Mouse (Mus musculus) liver, postnatal 0 days (tissue): ENCODE results near the gene Ate1. TPM values are rescaled to one million over a fixed set of nuclear protein-coding genes. Genes with fewer than 3 reads are reported as not detected.
"Not testable (repeated sequence)": the region's sequence is repeated elsewhere in the genome, so short reads cannot be mapped to it uniquely, and the experiment has no call there.

Experiments
- ATAC-seq: fragments of 200-750 bp; cut with Nextera tagmentation; 2 replicates; pipeline ENCODE4 v1.8.0; 2017; ENCODE audit warnings: mild to moderate bottlenecking, moderate library complexity
- DNase-seq: peaks from one replicate; pipeline ENCODE4 v3.0.0-alpha.2; 2016
- H3K27ac ChIP-seq: fragments of 300-500 bp; sonication (generic); 2 replicates; pipeline ENCODE4 v1.5.1; 2014; ENCODE audit warnings: antibody characterized with exemption, moderate library complexity, mild to moderate bottlenecking, low read depth
- H3K27me3 ChIP-seq: fragments of 300-500 bp; sonication (generic); 2 replicates; pipeline ENCODE4 v1.6.1; 2014; ENCODE audit warnings: low read length, control low read depth, mixed read lengths; ENCODE audit not compliant: insufficient read depth
- H3K36me3 ChIP-seq: fragments of 300-500 bp; sonication (generic); replicated peaks from 2 replicates; pipeline ENCODE4 v1.6.1; 2014; ENCODE audit warnings: mild to moderate bottlenecking, control low read depth, low read length, moderate library complexity, mixed read lengths; ENCODE audit not compliant: insufficient read depth
- H3K4me1 ChIP-seq: fragments of 300-500 bp; sonication (generic); 2 replicates; pipeline ENCODE4 v1.6.1; 2014; ENCODE audit warnings: antibody characterized with exemption, mild to moderate bottlenecking, control low read depth; ENCODE audit not compliant: insufficient read depth
- H3K4me2 ChIP-seq: fragments of 300-500 bp; sonication (generic); 2 replicates; pipeline ENCODE4 v1.6.1; 2014; ENCODE audit warnings: low read depth, mild to moderate bottlenecking, low read length, moderate library complexity, mixed read lengths
- H3K4me3 ChIP-seq: fragments of 300-500 bp; sonication (generic); 2 replicates; pipeline ENCODE4 v1.5.1; 2014; ENCODE audit warnings: low read depth, low read length
- H3K9ac ChIP-seq: fragments of 300-500 bp; sonication (generic); replicated peaks from 2 replicates; pipeline ENCODE4 v1.6.1; 2014; ENCODE audit warnings: mild to moderate bottlenecking, moderate library complexity
- H3K9me3 ChIP-seq: fragments of 300-500 bp; sonication (generic); 2 replicates; pipeline ENCODE4 v1.6.1; 2016; ENCODE audit warnings: mild to moderate bottlenecking, control low read depth, low read length, mixed read lengths
- CTCF ChIP-seq: sonication (generic); IDR thresholded peaks from 2 replicates; pipeline ENCODE4 v1.5.1; 2016; ENCODE audit warnings: antibody characterized with exemption, low read depth
- EP300 ChIP-seq: IDR thresholded peaks from 2 replicates; pipeline ENCODE4 v1.6.1; 2016; ENCODE audit warnings: antibody characterized with exemption, low read depth, mild to moderate bottlenecking
- WGBS: fragments of 180-500 bp; shearing (Covaris S2); extraction: QIAGEN DNeasy Blood & Tissue Kit; methylation state at CpG from one replicate; pipeline ENCODE4 v1.1.7; 2014; ENCODE audit not compliant: insufficient replicate concordance; 5-methylcytosine and 5-hydroxymethylcytosine counted together
- polyA plus RNA-seq: library from polyadenylated mRNA; unstranded; fragments of >200 nt; fragmentation: Nextera tagmentation; extraction: Ambion mirVana; gene quantifications from 2 replicates; pipeline ENCODE4 v1.2.1, GENCODE M21; 2015

The Ate1 gene
- polyA plus RNA-seq, 1 experiment from 2014 or later: 25.1 TPM

DNA sequence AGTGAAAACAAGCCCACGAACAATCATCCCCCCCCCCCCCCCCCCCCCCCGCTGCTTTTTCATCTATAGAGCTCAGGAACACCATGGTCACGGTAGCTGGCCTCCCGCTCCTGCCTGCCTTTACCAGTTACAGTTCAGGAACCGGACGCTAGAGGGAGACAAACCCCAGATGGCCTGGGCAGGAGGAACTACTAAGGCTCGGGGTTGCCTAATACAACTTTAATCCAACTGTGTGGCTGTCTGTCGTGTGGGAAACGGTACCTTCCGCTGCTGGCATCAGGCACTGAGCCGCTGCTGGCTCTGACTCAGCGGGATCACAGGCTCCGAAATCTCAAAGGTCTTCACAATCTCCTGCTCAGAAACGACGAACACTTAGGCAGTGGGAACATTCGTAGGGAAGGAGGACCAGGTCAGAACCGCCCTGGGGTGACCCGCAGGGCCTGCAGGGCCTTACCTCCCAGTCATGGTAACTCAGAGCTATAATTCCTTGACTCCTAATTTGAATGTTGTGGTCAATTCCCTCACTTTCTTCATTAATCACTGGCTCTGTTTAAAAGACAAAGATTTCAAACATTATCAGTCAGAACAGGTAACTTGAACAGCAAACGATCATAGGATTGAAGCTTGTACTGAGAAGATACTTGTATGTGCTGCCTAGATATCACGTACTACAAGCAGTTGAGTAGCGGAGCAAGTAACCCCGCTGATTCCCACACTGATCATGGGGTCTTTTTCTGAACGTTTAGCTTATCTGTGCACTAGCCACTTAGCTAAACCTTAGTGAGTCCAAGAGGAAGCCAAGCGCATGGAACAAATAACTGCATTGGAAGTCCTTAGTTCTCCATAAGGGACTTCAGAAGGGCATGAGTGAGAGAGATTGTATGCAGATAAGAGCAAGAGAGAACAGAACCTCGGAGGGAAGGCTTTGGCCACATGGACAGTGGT, 13.4 kb upstream of the Ate1 start:
- H3K4me3 ChIP-seq: no peak overlapping the region
- no peaks in the 10 kb centered on the region for H3K4me1 ChIP-seq
- no peak overlapping the region for H3K4me2 ChIP-seq
- TF ChIP-seq EP300 (no peak), CTCF (peak; percentile 96)
- H3K9ac ChIP-seq: no peak overlapping the region
- no peaks in the 10 kb centered on the region for H3K9me3 ChIP-seq
- ATAC-seq: peak; percentile 90
- peak; percentile 92 for DNase-seq
- 35% methylated on average over 24 of the region's 25 CpGs for WGBS
- peaks cover 48% of the 10 kb centered on the region for H3K36me3 ChIP-seq
- H3K27ac ChIP-seq: no peak overlapping the region
- no peaks in the 10 kb centered on the region for H3K27me3 ChIP-seq

DNA sequence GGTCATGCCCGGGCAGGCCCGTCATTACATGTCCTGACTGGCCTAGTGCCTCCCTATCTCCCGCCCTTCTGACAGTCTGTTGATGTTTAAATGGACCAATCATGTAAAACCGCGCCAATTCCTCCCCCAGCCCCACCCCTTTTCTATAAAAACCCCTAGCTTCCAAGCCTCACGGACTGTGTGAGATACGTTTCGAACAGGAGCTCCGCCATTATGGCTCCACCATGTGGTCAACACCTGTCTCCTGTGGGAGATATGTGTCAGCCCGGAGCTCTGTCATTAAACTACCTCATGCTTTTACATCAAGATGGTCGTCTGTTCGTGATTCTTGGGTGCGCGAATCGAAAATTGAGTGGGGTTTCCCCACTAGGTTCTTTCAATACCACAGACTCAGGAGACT, 11.0 kb upstream of the Ate1 start:
- not testable (repeated sequence) for H3K4me2 ChIP-seq, DNase-seq, ATAC-seq, H3K4me1 ChIP-seq, H3K9ac ChIP-seq, H3K9me3 ChIP-seq, H3K27me3 ChIP-seq, H3K4me3 ChIP-seq, H3K27ac ChIP-seq
- WGBS: 97% methylated on average over 12 of the region's 15 CpGs
- peaks cover 25% of the 10 kb centered on the region for H3K36me3 ChIP-seq

DNA sequence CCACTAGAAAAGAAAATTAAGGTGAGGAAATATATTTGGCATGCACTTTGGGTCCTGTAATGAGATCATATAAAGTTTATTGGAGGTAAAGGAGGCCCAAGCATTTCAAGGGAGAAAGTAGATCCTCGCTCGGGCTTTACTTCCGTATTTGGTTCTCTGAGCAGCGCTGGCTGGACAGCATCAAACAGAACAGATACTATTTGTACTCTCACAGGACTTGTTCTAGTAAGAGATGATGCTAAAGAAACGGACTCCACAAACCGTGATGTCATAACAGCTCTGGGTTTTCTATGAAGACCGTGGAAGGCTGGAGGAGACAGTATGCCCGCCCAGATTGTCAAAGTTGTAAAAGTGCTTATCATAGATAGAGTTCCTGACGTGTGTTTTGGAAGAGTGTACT, 7.1 kb upstream of the Ate1 start:
- H3K36me3 ChIP-seq: peaks cover 8% of the 10 kb centered on the region
- H3K9ac ChIP-seq: no peak overlapping the region
- no peak overlapping the region for H3K27ac ChIP-seq
- WGBS: 79% methylated on average over 9 of the region's 9 CpGs
- no peak for ATAC-seq
- H3K4me1 ChIP-seq: peaks cover 3% of the 10 kb centered on the region; the same call in 1 of the 2 replicates
- no peak overlapping the region for H3K4me2 ChIP-seq
- TF ChIP-seq CTCF: no peak
- TF ChIP-seq EP300: no peak
- H3K27me3 ChIP-seq: no peaks in the 10 kb centered on the region
- no peak for DNase-seq
- no peak overlapping the region for H3K4me3 ChIP-seq
- no peaks in the 10 kb centered on the region for H3K9me3 ChIP-seq

DNA sequence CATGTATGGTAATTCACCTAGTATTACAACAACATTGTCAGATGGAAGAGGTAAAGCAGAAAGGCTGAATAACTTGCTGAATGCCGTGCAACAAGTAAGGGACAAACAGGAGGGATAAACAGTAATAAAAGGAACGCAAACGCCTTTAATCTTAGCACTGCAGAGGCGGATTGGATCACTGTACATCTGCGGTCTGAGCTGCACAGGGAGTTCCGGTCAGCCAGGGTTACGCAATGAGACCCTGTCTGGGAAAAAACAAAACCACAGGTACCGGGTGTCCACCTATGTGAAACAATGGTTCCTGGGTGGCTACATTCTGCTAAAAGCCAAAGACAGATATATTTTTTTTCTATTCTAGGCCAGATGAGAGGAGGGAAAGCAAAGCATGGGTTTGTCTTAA, 3.3 kb upstream of the Ate1 start:
- H3K27ac ChIP-seq: no peak overlapping the region
- TF ChIP-seq CTCF: no peak
- no peak for TF ChIP-seq EP300
- no peak overlapping the region for H3K4me3 ChIP-seq
- WGBS: 53% methylated on average over 8 of the region's 8 CpGs
- H3K4me1 ChIP-seq: peaks cover 17% of the 10 kb centered on the region
- H3K9ac ChIP-seq: no peak overlapping the region; the same call in 1 of the 2 replicates
- H3K36me3 ChIP-seq: no peaks in the 10 kb centered on the region
- no peaks in the 10 kb centered on the region for H3K27me3 ChIP-seq
- H3K9me3 ChIP-seq: no peaks in the 10 kb centered on the region
- H3K4me2 ChIP-seq: no peak overlapping the region
- DNase-seq: no peak
- ATAC-seq: no peak

DNA sequence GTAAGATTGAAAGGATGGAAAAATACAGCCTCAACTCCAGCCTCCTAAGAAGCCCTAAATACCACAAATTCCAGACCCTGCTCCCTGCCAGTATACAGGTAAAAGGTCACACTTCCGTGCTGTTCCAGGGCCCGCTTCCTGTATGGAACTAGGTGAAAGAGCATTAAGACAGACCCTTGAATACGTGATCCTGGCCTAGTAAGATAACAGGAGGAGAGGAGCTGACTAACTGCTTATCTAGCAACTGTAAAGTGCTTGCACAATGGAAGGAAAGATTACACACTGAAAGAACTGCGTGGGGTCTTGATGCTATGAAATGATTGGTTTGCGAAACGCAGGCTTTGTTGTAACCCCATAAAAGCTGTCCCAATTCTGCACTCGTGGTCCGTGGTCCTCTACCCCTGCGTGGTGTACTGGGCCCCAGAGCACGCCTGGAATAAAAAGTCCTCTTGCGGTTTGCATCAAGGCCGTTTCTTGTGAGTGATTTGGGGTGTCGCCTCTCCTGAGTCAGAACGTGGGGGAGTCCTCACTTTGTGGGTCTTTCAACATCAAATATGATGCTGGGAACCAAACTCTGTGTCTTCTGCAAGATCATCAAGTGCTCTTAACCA, 748 bp upstream of the Ate1 start:
- H3K9ac ChIP-seq: no peak overlapping the region
- no peak for DNase-seq

More for the DNA sequence above, 748 bp upstream of the Ate1 start:
- 57% methylated on average over 14 of the region's 14 CpGs for WGBS
- Histone ChIP-seq H3K4me2 (0 out of 2 replicates have a peak overlapping the region, but pooled peaks have one; percentile 99), H3K36me3 (no peaks in the 10 kb centered on the region), H3K27ac (peak overlapping the region; percentile 99), H3K27me3 (no peaks in the 10 kb centered on the region), H3K4me1 (peaks cover 21% of the 10 kb centered on the region), H3K9me3 (no peaks in the 10 kb centered on the region), H3K4me3 (no peak overlapping the region)
- no peak for ATAC-seq
- peak; percentile 66 for TF ChIP-seq EP300
- no peak for TF ChIP-seq CTCF
